Mouse (Mus musculus): Measurements from ENCODE around the gene Entr1.

Gene Entr1

DNA sequence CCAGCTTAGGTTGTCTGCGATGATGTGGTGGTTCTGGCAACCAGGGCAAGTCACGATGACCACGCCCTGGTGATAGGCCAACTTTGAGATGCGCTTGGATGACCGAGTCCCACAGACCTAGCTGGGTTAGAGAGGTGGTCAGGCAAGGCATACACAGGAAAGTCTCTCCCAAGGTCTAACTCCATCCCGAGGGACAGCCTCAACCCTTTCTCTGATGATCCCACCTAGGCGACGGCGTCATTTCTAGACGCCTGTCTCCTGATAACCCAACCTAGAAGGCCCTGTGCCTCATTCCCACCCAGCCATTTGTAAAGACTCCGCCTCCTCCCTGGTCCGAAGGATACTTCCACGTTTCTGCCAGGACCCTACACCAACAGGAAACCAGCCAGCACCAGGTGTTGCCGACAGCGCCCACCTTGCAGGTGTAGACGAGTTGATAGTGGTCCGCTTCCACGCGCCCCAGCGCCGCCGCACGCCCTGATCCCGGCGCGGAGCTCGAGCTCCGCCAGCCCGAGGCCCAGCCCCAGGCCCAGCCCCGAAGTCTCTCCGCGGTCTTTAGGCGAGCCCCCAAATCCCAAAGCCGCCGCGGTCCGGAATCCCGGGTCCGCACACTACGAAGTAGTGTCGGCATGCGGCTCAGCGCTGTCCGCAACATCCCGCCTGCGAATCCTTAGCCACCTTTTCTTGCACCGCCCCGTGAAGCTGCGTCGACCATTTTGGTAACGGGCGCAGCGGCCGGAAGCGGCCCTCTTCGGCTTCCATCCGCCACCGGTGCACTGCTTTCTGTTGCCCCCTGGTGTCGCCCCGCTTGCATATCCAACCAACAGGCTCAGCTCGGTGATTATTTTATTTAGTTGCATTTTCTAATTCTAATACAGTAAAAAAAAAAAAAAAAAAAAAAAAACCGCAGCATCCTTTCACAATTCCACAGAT, 37.5 kb downstream of the Entr1 start, which contains the start of gene Dnlz:
Gene Dnlz (minus strand): TSS at position 753 of the 933 bp plus-strand sequence.
- no peaks in the 10 kb centered on the region for H3K9me3 ChIP-seq (ENCODE audit: low read length)
- H3K4me1 ChIP-seq (replicated peaks; ENCODE audit: low read depth, low read length) = peaks cover 38% of the 10 kb centered on the region
- peak within 1 kb of the TSS; percentile 88 for H3K4me3 ChIP-seq (replicated peaks; ENCODE audit: low read length)
- no peak for TF ChIP-seq NANOG (IDR thresholded peaks at IDR 0.05; ENCODE audit: borderline replicate concordance, low read length)
- peak; percentile 30 for TF ChIP-seq CTCF (conservative IDR thresholded peaks at IDR 0.05; ENCODE audit: low read length)
- TF ChIP-seq POU5F1 (IDR thresholded peaks at IDR 0.05; ENCODE audit: borderline replicate concordance, low read length) = 0 out of 2 replicates have a peak, but pooled peaks have one; percentile 6
- H3K27me3 ChIP-seq (ENCODE audit: insufficient read depth, low read length) = peaks cover 8% of the 10 kb centered on the region; the same call in 1 of the 2 replicates
- peaks cover 22% of the 10 kb centered on the region for H3K36me3 ChIP-seq (ENCODE audit: insufficient read depth, low read length)

GRCm38 (mm10) chr2:26348241-26348640, 40.9 kb downstream of the Entr1 start:
- H3K4me1 ChIP-seq (replicated peaks; ENCODE audit: low read depth, low read length) = peaks cover 46% of the 10 kb centered on the region
- H3K36me3 ChIP-seq (ENCODE audit: insufficient read depth, low read length) = peaks cover 20% of the 10 kb centered on the region
- peaks cover 8% of the 10 kb centered on the region; the same call in 1 of the 2 replicates for H3K27me3 ChIP-seq (ENCODE audit: insufficient read depth, low read length)
- no peaks in the 10 kb centered on the region for H3K9me3 ChIP-seq (ENCODE audit: low read length)
- H3K4me3 ChIP-seq (replicated peaks; ENCODE audit: low read length) = no peak overlapping the region
- TF ChIP-seq NANOG (IDR thresholded peaks at IDR 0.05; ENCODE audit: borderline replicate concordance, low read length) (no peak), CTCF (conservative IDR thresholded peaks at IDR 0.05; ENCODE audit: low read length) (no peak), POU5F1 (IDR thresholded peaks at IDR 0.05; ENCODE audit: borderline replicate concordance, low read length) (no peak)

GRCm38 (mm10) chr2:26342609-26343490, 46.3 kb downstream of the Entr1 start:
- H3K4me3 ChIP-seq (replicated peaks; ENCODE audit: low read length) = 0 out of 2 replicates have a peak overlapping the region, but pooled peaks have one; percentile 10
- no peaks in the 10 kb centered on the region for H3K9me3 ChIP-seq (ENCODE audit: low read length)
- H3K27me3 ChIP-seq (ENCODE audit: insufficient read depth, low read length) = peaks cover 2% of the 10 kb centered on the region; the same call in 1 of the 2 replicates
- peaks cover 40% of the 10 kb centered on the region for H3K4me1 ChIP-seq (replicated peaks; ENCODE audit: low read depth, low read length)
- H3K36me3 ChIP-seq (ENCODE audit: insufficient read depth, low read length) = peaks cover 2% of the 10 kb centered on the region; the same call in 1 of the 2 replicates
- TF ChIP-seq POU5F1 (IDR thresholded peaks at IDR 0.05; ENCODE audit: borderline replicate concordance, low read length) (no peak), NANOG (IDR thresholded peaks at IDR 0.05; ENCODE audit: borderline replicate concordance, low read length) (0 out of 2 replicates have a peak, but pooled peaks have one; percentile 8), CTCF (conservative IDR thresholded peaks at IDR 0.05; ENCODE audit: low read length) (no peak)

GRCm38 (mm10) chr2:26342044-26342443, 47.1 kb downstream of the Entr1 start:
- peaks cover 2% of the 10 kb centered on the region; the same call in 1 of the 2 replicates for H3K27me3 ChIP-seq (ENCODE audit: insufficient read depth, low read length)
- no peaks in the 10 kb centered on the region for H3K9me3 ChIP-seq (ENCODE audit: low read length)

GRCm38 (mm10) chr2:26341510-26341981, 47.6 kb downstream of the Entr1 start:
- no peak for TF ChIP-seq CTCF (conservative IDR thresholded peaks at IDR 0.05; ENCODE audit: low read length)
- no peak for TF ChIP-seq POU5F1 (IDR thresholded peaks at IDR 0.05; ENCODE audit: borderline replicate concordance, low read length)
- no peak for TF ChIP-seq NANOG (IDR thresholded peaks at IDR 0.05; ENCODE audit: borderline replicate concordance, low read length)
- peaks cover 2% of the 10 kb centered on the region; the same call in 1 of the 2 replicates for H3K36me3 ChIP-seq (ENCODE audit: insufficient read depth, low read length)
- H3K4me3 ChIP-seq (replicated peaks; ENCODE audit: low read length) = no peak overlapping the region

More at GRCm38 (mm10) chr2:26342044-26342443, 47.1 kb downstream of the Entr1 start:
- no peak for TF ChIP-seq NANOG (IDR thresholded peaks at IDR 0.05; ENCODE audit: borderline replicate concordance, low read length)
- TF ChIP-seq CTCF (conservative IDR thresholded peaks at IDR 0.05; ENCODE audit: low read length) = no peak
- no peak for TF ChIP-seq POU5F1 (IDR thresholded peaks at IDR 0.05; ENCODE audit: borderline replicate concordance, low read length)
- Histone ChIP-seq H3K4me3 (replicated peaks; ENCODE audit: low read length) (no peak overlapping the region), H3K4me1 (replicated peaks; ENCODE audit: low read depth, low read length) (peaks cover 38% of the 10 kb centered on the region), H3K36me3 (ENCODE audit: insufficient read depth, low read length) (peaks cover 2% of the 10 kb centered on the region; the same call in 1 of the 2 replicates)

GRCm38 (mm10) chr2:26339204-26339551, 49.9 kb downstream of the Entr1 start:
- peaks cover 2% of the 10 kb centered on the region; the same call in 1 of the 2 replicates for H3K27me3 ChIP-seq (ENCODE audit: insufficient read depth, low read length)
- H3K4me3 ChIP-seq (replicated peaks; ENCODE audit: low read length) = no peak overlapping the region
- no peaks in the 10 kb centered on the region for H3K9me3 ChIP-seq (ENCODE audit: low read length)
- TF ChIP-seq POU5F1 (IDR thresholded peaks at IDR 0.05; ENCODE audit: borderline replicate concordance, low read length) = no peak
- no peak for TF ChIP-seq CTCF (conservative IDR thresholded peaks at IDR 0.05; ENCODE audit: low read length)
- no peak for TF ChIP-seq NANOG (IDR thresholded peaks at IDR 0.05; ENCODE audit: borderline replicate concordance, low read length)
- H3K4me1 ChIP-seq (replicated peaks; ENCODE audit: low read depth, low read length) = peaks cover 33% of the 10 kb centered on the region
- peaks cover 2% of the 10 kb centered on the region; the same call in 1 of the 2 replicates for H3K36me3 ChIP-seq (ENCODE audit: insufficient read depth, low read length)

More at GRCm38 (mm10) chr2:26341510-26341981, 47.6 kb downstream of the Entr1 start:
- H3K9me3 ChIP-seq (ENCODE audit: low read length) = no peaks in the 10 kb centered on the region
- peaks cover 2% of the 10 kb centered on the region; the same call in 1 of the 2 replicates for H3K27me3 ChIP-seq (ENCODE audit: insufficient read depth, low read length)
- H3K4me1 ChIP-seq (replicated peaks; ENCODE audit: low read depth, low read length) = peaks cover 38% of the 10 kb centered on the region

- no peak overlapping the region for H3K4me3 ChIP-seq (replicated peaks; ENCODE audit: low read length)
- peaks cover 26% of the 10 kb centered on the region for H3K4me1 ChIP-seq (replicated peaks; ENCODE audit: low read depth, low read length)
- no peaks in the 10 kb centered on the region for H3K9me3 ChIP-seq (ENCODE audit: low read length)
- no peak for TF ChIP-seq CTCF (conservative IDR thresholded peaks at IDR 0.05; ENCODE audit: low read length)
- H3K36me3 ChIP-seq (ENCODE audit: insufficient read depth, low read length) = peaks cover 2% of the 10 kb centered on the region; the same call in 1 of the 2 replicates
- peaks cover 2% of the 10 kb centered on the region; the same call in 1 of the 2 replicates for H3K27me3 ChIP-seq (ENCODE audit: insufficient read depth, low read length)
Measured at GRCm38 (mm10) chr2:26338302-26339203, 50.6 kb downstream of the Entr1 start.
